Mouse (Mus musculus): Measurements from ENCODE around the gene Esrrb.

The Esrrb gene

DNA sequence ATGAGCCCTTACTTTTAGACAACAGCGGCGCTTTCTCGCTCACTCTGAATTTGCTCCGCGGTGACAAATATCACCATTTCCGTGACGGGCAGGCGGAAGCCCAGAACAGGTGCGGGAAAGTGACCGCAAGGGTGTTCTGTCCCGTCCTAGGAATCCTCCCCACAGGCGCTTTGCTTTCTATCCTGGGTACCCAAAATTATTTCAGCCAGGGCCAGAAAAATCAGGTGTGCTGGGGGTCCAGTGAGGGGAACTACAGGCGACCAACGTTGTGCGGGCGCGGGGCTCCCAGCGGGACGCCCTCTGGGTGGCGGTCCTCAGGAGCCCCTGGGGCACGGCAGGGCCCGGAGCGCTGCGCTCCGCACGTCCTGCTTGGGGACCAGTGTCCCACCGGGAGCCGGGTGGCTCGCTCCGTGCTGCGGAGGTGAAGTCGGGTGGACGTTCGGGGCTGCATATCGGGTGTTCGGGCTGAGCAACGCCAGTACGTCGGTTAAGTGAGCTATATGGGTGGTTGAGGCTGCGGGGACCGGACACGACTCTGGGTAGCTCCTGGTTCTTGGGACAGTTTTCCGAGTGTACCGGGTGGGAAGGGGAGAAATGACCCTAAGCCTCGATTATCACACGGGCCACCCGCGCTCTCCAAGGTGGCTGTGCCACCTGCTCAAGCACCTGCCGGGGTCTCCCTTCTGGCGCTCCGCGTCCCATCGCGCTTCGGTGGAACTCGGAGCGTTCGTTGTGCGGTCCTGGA lies 61.4 kb downstream of the Esrrb start:
- no peak for DNase-seq (ENCODE audit: low spot score)

- DNase-seq (ENCODE audit: low spot score), result no peak
These were observed 62.2 kb downstream of the Esrrb start for GRCm38 (mm10) chr12:86423102-86423501.

DNA sequence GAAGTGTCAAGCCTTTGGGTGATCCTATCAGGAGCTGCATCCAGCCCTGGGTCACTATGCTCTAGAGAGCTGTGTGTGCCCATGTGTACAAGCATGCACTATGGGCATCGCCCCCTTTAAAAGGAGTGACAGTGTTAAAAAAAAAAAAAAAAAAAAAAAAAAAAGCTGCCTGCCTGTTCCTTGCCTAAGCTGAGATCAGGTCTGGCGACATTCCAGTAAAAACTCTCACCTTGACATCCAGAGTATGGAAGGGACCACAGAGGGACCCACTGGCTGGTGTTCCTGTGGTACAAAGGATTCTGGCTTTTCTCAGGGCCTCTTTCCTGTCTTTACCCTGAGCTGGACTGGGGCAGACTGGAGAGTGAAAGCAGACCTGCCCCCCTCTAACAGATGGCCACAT lies 66.7 kb downstream of the Esrrb start:
- DNase-seq (ENCODE audit: low spot score), result peak; percentile 25

- no peak for DNase-seq (ENCODE audit: low spot score)
These were observed 70.8 kb downstream of the Esrrb start for GRCm38 (mm10) chr12:86431671-86432070.

- peak; percentile 70 for DNase-seq (ENCODE audit: low spot score)
These were observed 72.5 kb downstream of the Esrrb start for GRCm38 (mm10) chr12:86433371-86433821.

DNA sequence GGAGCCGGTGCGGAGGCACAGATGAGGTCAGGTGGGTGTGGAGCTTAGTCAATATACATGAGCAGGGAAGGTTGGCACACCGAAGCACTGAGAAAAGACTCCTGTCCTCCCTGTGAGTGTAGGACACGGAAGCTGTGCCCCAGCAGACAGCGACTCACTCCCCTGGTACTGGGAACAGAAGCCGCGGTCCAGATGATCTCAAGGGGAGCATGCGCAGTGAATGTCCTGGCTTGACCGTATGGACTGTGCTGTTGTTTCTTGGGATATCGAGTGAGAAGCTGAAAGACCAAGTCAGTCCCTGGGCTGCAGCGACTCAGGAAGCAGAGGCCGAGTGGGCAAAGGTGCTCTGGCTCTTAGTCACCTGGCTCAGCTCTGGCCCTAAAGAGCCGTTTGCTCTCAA lies 74.7 kb downstream of the Esrrb start:
- no peak for DNase-seq (ENCODE audit: low spot score)

- DNase-seq (ENCODE audit: low spot score), result no peak
These were observed 89.9 kb downstream of the Esrrb start for GRCm38 (mm10) chr12:86450848-86451247.

GRCm38 (mm10) chr12:86455009-86455408 lies 94.1 kb downstream of the Esrrb start:
- DNase-seq (ENCODE audit: low spot score), result no peak

DNA sequence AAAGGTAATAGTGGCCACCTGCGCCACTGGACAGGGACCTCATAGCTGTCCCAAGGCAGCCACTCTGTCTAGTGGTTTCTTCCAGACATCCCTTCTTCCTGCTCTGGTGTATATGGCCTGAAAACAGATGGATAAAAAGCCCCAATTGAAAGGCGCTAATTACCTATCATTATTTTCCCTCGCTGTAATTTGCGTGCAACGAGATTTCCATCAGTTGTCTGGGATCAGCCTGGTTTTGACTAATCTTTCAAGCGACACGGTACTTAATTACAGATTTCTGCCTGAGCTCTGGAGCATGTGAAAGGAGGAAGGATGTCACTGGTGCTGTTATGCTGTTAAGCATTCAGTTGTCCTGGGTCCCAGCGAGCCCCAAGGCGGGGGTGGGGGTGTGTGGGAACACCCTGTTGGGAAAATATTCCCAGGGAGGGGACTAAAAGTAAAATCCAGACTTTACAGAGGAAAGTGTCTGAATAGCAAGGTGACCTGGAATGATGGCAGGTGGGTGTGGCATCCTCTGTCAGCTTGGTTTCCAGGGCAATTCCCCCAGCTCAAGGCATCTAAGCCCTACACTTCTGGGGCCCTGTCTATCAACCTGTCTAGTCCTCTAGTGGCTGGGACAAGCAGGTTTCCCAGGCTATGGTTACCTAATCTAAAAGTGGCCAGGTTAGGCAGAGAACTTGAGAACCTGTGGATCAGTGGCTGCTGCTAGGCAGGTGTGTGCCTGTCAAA lies 102.0 kb downstream of the Esrrb start:
- DNase-seq (ENCODE audit: low spot score), result peak; percentile 49

DNA sequence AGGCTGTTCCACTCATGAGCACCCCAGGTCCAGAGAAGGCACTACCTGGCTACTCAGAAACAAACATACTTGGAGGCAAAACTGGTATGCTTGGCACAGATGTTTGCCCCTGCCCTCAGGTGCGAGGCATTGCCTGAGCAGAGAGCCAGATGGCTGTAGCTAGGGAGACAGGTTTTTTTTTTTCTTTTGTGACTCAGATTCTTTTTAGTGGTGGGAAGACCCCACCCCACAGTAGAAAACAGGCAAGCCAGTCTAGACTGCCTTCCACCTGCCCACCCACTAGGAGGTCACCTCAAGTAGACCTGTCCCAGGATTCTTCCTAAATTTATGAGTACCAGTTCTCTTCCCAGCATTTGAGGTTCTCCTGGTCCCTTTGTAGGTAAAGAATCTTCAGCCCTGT lies 103.5 kb downstream of the Esrrb start:
- DNase-seq (ENCODE audit: low spot score), result no peak

DNA sequence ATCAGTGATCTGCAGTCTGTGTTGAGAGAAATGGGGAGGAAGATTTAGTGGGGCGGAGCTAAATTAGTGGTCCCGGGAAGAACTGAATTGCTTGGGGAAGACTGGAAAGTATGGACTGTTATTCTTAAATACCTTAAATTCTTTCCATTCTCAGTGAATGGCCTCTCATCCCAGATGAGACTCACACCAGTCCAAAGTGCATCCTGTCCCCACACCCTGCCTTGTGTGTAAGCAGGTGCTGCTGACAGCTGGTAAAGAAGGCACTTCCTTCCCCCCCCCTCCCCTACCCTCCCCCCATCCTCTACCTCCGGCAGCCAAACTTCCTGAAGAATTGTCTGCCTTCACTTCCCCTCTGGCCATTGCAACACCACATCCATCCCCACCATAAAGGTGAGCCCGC lies 105.3 kb downstream of the Esrrb start:
- no peak for DNase-seq (ENCODE audit: low spot score)

DNA sequence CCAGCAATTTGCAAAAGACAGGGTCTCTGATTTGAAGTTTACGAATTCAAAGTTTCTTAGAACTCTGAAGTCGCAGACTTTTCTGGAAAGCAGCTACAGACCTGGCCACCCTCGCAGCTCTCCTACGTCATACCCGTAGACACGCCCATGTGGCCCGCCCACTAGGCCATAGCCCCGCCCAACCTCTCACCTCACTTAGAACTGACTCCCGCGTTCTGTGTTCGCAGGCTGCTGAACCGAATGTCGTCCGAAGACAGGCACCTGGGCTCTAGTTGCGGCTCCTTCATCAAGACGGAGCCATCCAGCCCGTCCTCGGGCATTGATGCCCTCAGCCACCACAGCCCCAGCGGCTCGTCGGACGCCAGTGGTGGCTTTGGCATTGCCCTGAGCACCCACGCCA lies 109.0 kb downstream of the Esrrb start:
- no peak for DNase-seq (ENCODE audit: low spot score)

DNA sequence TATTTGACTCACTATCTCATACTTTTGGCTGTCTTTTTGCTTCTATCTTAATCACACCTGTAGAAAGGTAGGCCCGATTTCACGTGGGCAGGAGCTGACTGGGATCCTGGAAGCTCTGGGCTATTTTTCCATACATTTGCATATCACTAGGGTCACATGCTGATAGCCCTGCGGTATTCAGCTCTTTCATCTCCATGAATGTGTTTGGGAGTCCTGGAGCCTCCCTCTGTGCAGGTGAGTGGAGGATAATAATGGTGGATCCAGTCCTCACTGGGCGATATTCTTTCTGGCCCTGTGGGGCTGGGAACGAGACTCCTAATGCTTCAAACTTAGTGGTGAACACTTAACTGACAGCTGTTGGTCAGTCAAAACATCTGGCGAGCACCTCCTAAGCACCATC lies 110.0 kb downstream of the Esrrb start:
- DNase-seq (ENCODE audit: low spot score), result no peak

DNA sequence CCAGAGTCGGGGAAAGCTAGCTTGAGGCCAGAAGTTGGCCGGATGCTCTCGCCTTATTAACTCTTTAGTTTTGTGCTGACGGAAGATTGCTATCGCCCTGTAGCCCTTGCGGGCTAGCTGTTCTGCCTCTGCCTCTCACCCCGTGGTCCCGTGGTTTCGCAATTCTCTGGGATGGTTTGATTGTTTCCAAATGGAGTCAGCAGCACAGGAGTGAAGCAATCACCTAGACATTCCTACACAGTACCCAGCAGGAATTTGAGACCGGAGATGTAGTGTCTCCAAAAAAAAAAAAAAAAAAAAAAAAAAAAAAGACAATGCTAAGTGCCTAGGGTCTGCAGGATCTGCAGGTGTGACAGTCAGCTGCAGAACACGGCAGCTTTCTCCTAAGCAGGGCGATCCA lies 112.7 kb downstream of the Esrrb start:
- peak; percentile 10 for DNase-seq (ENCODE audit: low spot score)

DNA sequence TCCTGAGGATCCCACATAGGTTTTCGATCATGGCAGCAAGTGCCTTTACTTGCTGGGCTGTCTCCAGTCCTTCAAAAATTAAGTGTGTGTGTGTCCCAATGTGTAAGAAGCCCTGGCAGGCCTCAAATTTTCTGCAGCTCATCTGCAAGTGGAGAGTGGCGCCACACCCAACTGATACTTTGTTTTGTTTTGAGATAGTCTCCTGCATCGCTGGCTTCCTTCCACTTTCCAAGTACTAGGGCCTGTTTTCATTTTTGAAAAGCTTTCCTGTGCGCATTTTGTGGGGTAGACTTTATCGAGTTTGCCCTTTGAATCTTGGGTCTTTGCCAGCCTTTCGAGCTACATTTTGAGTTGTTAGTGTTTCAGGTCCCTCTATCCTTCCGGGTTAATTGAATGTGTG lies 115.1 kb downstream of the Esrrb start:
- DNase-seq (ENCODE audit: low spot score), result no peak

- no peak for DNase-seq (ENCODE audit: low spot score)
These were observed 118.0 kb downstream of the Esrrb start for GRCm38 (mm10) chr12:86478908-86479307.

DNA sequence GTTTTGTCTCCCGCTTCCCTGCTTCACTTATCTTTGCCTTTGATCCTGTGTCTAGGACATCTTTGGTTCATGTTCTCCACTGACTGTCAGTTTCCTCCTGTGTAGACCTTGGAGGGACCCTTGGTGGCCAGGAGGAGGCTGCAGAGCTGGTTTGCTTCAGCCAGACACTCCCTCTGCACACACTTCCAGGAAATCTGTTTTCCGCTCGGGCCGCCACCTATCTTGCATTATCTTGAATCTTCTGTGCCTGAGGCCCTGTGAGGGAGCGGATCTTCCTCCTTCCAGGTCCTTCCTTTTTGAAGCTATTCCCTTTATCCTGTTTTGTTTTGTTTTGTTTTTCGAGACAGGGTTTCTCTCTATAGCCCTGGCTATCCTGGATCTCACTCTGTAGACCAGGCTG lies 121.1 kb downstream of the Esrrb start:
- no peak for DNase-seq (ENCODE audit: low spot score)

- DNase-seq (ENCODE audit: low spot score), result no peak
These were observed 122.5 kb downstream of the Esrrb start for GRCm38 (mm10) chr12:86483413-86483841.

DNA sequence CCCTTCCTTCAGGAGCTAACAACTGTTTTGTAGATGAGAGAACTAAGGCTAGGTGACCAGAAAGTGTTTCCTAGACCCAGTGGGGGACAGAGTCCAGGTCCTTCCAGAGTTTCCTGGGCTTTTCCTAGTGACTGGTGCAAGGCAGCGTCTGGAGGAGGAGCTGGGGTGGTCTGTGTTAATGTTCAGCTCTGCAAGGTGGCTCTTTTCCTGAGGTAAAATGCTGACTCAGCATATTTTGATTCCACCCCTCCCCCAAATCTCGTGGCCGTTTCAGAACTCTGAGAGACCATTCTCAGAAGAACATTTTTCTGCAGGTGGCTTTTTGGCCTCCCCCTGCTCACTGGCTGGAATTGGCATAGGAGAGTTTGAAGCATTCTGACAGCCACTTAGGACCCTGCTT lies 127.1 kb downstream of the Esrrb start:
- DNase-seq (ENCODE audit: low spot score), result no peak

DNA sequence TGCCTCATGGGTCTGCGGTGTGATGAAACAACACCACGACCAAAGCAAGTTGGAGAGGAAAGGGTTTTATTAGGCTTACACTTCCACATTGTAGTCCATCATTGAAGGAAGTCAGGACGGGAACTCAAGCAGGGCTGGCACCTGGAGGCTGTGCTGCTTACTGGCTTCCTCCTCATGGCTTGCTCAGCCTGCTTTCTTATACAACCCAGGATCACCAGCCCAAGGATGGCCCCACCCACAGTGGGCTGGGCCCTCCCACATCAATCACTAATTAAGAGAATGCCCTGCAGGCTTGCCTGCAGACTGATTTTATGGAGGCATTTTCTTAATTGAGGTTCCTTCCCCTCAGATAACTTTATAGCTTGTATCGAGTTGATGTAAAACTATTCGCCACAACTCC lies 129.1 kb downstream of the Esrrb start:
- no peak for DNase-seq (ENCODE audit: low spot score)

- DNase-seq (ENCODE audit: low spot score), result no peak
These were observed 130.6 kb downstream of the Esrrb start for GRCm38 (mm10) chr12:86491500-86491899.

GRCm38 (mm10) chr12:86492822-86493221 lies 131.9 kb downstream of the Esrrb start:
- DNase-seq (ENCODE audit: low spot score), result peak; percentile 77

GRCm38 (mm10) chr12:86497126-86497525 lies 136.2 kb downstream of the Esrrb start:
- no peak for DNase-seq (ENCODE audit: low spot score)

- DNase-seq (ENCODE audit: low spot score), result no peak
These were observed 137.8 kb downstream of the Esrrb start for GRCm38 (mm10) chr12:86498765-86499164.

Data from MN1 (cell line).